Mouse (Mus musculus): ENCODE measurements around the gene Emx1. TPM values are rescaled to one million over a fixed set of nuclear protein-coding genes. Genes with fewer than 3 reads are reported as not detected.

Emx1 gene
- polyA plus RNA-seq, 1 experiment from 2014 or later, result not detected

DNA sequence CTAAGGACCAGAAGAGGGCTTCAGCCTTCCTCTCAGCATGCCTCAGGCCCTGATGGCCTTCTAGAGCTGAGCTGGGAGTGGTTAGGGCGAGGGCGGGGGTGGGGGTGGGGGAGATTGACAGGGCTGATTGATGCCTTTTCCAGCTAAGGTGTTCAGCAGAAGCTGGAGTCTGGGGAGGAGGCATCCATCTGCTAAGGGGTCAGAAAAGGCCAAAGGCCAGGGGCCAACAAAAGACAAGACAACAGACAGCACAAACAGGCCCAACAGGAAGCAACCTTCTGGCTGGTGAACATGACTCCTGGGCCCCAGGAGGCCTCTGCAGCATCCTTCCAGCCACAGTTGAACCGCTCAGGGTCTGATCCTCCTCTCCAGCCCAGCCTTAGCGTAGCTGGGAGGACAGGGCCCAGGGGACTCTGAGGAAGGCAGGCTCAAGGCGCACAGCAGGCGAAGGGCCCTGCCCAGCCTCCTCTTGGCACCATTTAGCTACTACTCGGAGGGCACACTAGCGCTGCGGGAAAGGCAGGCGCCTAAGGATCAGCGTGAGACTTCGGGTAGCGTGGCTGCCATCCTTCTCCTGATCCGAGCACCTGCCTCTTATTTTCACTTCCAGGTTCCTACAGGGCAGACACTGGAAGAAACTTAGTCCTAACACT lies 36.4 kb downstream of the Emx1 start:
- no peaks in the 10 kb centered on the region for H3K36me3 ChIP-seq (ENCODE audit: insufficient read depth, low read length)
- 50% methylated on average over 14 of the region's 14 CpGs for WGBS
- H3K4me1 ChIP-seq (ENCODE audit: insufficient read depth, low read depth, low read length), result no peaks in the 10 kb centered on the region
- DNase-seq (ENCODE audit: low spot score) (no peak), ATAC-seq (no peak)
- H3K4me3 ChIP-seq (ENCODE audit: low read depth, low read length), result no peak overlapping the region
- H3K27me3 ChIP-seq (replicated peaks; ENCODE audit: insufficient read depth, low read length), result no peaks in the 10 kb centered on the region
- H3K9me3 ChIP-seq (ENCODE audit: low read length), result no peaks in the 10 kb centered on the region
- no peak for TF ChIP-seq CTCF (IDR thresholded peaks at IDR 0.05)
- TF ChIP-seq EP300 (IDR thresholded peaks at IDR 0.05), result no peak
- no peak overlapping the region for H3K27ac ChIP-seq (ENCODE audit: low read length)
- no peak overlapping the region for H3K4me2 ChIP-seq (replicated peaks; ENCODE audit: low read depth, low read length)
- H3K9ac ChIP-seq (replicated peaks; ENCODE audit: low read depth), result no peak overlapping the region

DNA sequence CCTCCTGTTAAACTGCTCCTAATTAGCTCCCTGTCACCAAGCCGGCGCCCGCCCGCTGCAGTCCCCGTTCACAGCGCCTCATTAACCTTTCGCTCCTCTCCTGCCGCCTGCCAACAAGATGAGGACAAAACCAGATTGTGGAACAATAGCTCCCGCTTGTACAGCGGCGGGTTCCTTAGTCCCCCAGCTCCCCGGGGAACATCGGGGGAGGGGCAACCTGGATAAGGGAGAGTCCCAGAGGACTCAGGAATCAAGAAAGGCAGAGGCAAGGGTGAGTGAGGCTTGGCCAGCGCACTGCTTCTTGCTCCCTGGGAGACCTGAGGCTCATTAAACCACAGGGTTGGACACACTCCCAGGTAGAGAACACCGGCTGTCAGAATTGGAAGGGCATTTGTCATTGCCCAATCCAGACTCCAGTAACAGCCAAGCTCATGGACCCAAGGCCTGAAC lies 37.2 kb downstream of the Emx1 start:
- TF ChIP-seq EP300 (IDR thresholded peaks at IDR 0.05) (no peak), CTCF (IDR thresholded peaks at IDR 0.05) (no peak)
- Histone ChIP-seq H3K36me3 (ENCODE audit: insufficient read depth, low read length) (no peaks in the 10 kb centered on the region), H3K4me1 (ENCODE audit: insufficient read depth, low read depth, low read length) (no peaks in the 10 kb centered on the region), H3K4me2 (replicated peaks; ENCODE audit: low read depth, low read length) (no peak overlapping the region), H3K9ac (replicated peaks; ENCODE audit: low read depth) (no peak overlapping the region), H3K27me3 (replicated peaks; ENCODE audit: insufficient read depth, low read length) (no peaks in the 10 kb centered on the region), H3K27ac (ENCODE audit: low read length) (no peak overlapping the region), H3K9me3 (ENCODE audit: low read length) (no peaks in the 10 kb centered on the region), H3K4me3 (ENCODE audit: low read depth, low read length) (no peak overlapping the region)
- 50% methylated on average over 15 of the region's 15 CpGs for WGBS
- ATAC-seq (no peak), DNase-seq (ENCODE audit: low spot score) (no peak)

DNA sequence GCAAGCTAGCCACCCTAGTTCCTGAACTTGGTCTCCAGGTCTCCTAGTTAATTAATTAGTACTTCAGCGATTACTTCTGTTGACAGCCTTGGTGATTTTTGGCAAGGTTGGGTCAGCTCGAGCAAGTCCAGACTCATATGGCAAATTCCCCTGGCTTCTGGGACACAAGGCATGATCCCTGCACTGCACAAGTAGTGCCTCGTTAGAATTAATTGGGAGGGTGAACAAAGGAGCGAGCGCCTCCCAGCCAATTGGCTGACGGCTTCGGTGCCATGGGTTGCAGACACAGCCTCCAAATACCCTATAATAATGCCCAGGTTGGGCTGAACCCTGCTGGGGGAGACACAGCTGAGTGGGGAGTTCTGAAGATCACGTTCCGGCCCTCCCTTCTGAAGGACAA lies 39.3 kb downstream of the Emx1 start:
- DNase-seq (ENCODE audit: low spot score) (no peak), ATAC-seq (no peak)
- no peak for TF ChIP-seq CTCF (IDR thresholded peaks at IDR 0.05)
- H3K27ac ChIP-seq (ENCODE audit: low read length), result no peak overlapping the region
- H3K27me3 ChIP-seq (replicated peaks; ENCODE audit: insufficient read depth, low read length), result no peaks in the 10 kb centered on the region
- no peaks in the 10 kb centered on the region for H3K4me1 ChIP-seq (ENCODE audit: insufficient read depth, low read depth, low read length)
- H3K4me2 ChIP-seq (replicated peaks; ENCODE audit: low read depth, low read length), result no peak overlapping the region
- no peaks in the 10 kb centered on the region for H3K36me3 ChIP-seq (ENCODE audit: insufficient read depth, low read length)
- no peak overlapping the region for H3K9ac ChIP-seq (replicated peaks; ENCODE audit: low read depth)
- H3K9me3 ChIP-seq (ENCODE audit: low read length), result no peaks in the 10 kb centered on the region
- H3K4me3 ChIP-seq (ENCODE audit: low read depth, low read length), result no peak overlapping the region
- WGBS, result 87% methylated on average over 9 of the region's 9 CpGs

DNA sequence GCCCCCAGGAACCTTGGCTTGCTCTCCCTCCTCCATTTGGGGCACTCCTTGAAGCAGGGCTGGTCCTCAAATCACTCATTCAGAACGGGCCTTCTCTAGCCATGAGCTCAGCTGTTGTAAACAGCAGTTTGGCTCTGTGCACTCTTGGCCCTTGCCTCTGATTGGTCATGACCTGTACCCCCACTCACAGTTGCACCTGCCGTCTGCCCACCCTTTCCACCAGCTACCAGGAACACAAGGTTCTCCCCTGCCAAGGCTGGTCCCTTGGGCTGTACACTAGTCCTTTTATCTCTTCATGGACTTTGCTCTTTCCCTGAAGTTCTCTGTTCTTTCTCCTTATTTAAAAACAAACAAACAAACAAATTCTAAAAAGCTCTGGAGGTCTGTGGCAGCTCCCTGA lies 40.3 kb downstream of the Emx1 start:
- H3K4me3 ChIP-seq (ENCODE audit: low read depth, low read length), result no peak overlapping the region
- no peak overlapping the region for H3K9ac ChIP-seq (replicated peaks; ENCODE audit: low read depth)
- TF ChIP-seq CTCF (IDR thresholded peaks at IDR 0.05) (no peak), EP300 (IDR thresholded peaks at IDR 0.05) (no peak)
- H3K4me1 ChIP-seq (ENCODE audit: insufficient read depth, low read depth, low read length), result no peaks in the 10 kb centered on the region
- no peak overlapping the region for H3K27ac ChIP-seq (ENCODE audit: low read length)
- H3K27me3 ChIP-seq (replicated peaks; ENCODE audit: insufficient read depth, low read length), result no peaks in the 10 kb centered on the region
- ATAC-seq (no peak), DNase-seq (ENCODE audit: low spot score) (no peak)
- WGBS, result 59% methylated on average over 2 of the region's 2 CpGs
- H3K36me3 ChIP-seq (ENCODE audit: insufficient read depth, low read length), result no peaks in the 10 kb centered on the region
- no peaks in the 10 kb centered on the region for H3K9me3 ChIP-seq (ENCODE audit: low read length)
- no peak overlapping the region for H3K4me2 ChIP-seq (replicated peaks; ENCODE audit: low read depth, low read length)

DNA sequence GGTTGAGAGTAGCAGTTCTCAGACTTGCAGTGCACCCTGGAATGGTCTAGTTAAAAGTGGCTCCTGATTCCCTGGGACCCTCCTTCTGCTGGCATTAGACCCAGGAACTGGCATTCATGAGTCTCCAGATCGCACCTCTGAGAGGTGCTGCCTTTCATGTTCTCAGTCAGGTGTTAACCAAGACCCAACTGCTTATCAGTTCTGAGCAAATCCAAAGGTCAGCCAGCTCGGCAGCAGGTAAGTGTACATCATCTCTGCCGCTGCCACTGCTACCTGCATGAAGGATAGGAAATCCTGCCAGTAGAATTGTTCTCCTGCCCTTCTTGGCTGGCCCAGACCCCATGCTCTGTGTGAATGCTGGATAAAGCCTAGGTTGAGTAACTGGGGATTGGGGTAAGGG lies 43.5 kb downstream of the Emx1 start:
- H3K36me3 ChIP-seq (ENCODE audit: insufficient read depth, low read length), result no peaks in the 10 kb centered on the region
- no peak overlapping the region for H3K27ac ChIP-seq (ENCODE audit: low read length)
- no peaks in the 10 kb centered on the region for H3K4me1 ChIP-seq (ENCODE audit: insufficient read depth, low read depth, low read length)
- ATAC-seq (no peak), DNase-seq (ENCODE audit: low spot score) (no peak)
- H3K9ac ChIP-seq (replicated peaks; ENCODE audit: low read depth), result no peak overlapping the region
- H3K4me2 ChIP-seq (replicated peaks; ENCODE audit: low read depth, low read length), result no peak overlapping the region
- H3K27me3 ChIP-seq (replicated peaks; ENCODE audit: insufficient read depth, low read length), result no peaks in the 10 kb centered on the region
- no peak overlapping the region for H3K4me3 ChIP-seq (ENCODE audit: low read depth, low read length)
- no peaks in the 10 kb centered on the region for H3K9me3 ChIP-seq (ENCODE audit: low read length)
- WGBS, result 36% methylated on average over 3 of the region's 3 CpGs
- no peak for TF ChIP-seq EP300 (IDR thresholded peaks at IDR 0.05)
- no peak for TF ChIP-seq CTCF (IDR thresholded peaks at IDR 0.05)

DNA sequence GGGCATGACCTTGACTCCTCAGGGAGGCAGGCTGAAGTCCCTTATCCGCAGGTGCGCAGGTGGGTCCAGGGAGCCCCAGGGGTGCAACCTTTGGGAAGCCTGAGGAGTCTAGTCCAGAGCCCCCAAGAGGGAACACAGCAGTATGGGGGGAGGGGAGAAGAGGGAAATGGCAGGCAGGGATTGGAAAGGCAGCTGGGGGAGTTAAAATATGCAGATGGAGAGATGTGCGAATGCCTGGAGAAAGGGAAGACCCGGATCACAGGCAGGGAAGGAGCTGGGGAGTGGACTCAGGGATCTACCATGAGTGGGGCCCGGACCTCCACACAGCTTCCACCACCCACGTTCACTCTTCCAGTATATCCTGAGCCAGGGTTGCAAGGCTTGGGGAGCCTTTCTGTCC lies 44.2 kb downstream of the Emx1 start:
- TF ChIP-seq CTCF (IDR thresholded peaks at IDR 0.05) (no peak), EP300 (IDR thresholded peaks at IDR 0.05) (no peak)
- Histone ChIP-seq H3K27me3 (replicated peaks; ENCODE audit: insufficient read depth, low read length) (no peaks in the 10 kb centered on the region), H3K27ac (ENCODE audit: low read length) (no peak overlapping the region), H3K9ac (replicated peaks; ENCODE audit: low read depth) (no peak overlapping the region), H3K4me2 (replicated peaks; ENCODE audit: low read depth, low read length) (no peak overlapping the region), H3K9me3 (ENCODE audit: low read length) (no peaks in the 10 kb centered on the region), H3K4me3 (ENCODE audit: low read depth, low read length) (no peak overlapping the region), H3K4me1 (ENCODE audit: insufficient read depth, low read depth, low read length) (no peaks in the 10 kb centered on the region), H3K36me3 (ENCODE audit: insufficient read depth, low read length) (no peaks in the 10 kb centered on the region)
- WGBS, result 30% methylated on average over 5 of the region's 6 CpGs
- DNase-seq (ENCODE audit: low spot score), result no peak
- ATAC-seq, result no peak

DNA sequence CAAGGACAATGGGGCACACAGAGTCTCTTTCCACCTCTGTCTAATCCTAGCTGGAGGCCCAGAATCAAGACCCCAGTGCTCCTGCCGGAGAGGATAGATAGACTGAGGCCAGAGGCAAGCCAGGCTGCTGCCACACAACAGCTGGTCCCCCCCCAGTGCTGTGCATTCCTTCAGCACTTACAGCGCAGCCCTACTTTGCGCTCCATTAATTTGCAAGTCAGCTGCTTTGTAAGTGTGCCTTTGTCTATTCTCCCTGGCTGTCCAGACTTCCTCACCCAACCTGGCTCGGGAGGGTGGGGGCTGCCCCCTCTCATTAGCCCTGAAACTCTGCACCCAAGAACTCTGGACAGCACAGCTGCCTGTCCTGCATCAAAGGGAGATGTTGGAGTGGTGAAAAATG lies 44.8 kb downstream of the Emx1 start:
- H3K4me3 ChIP-seq (ENCODE audit: low read depth, low read length), result no peak overlapping the region
- H3K9me3 ChIP-seq (ENCODE audit: low read length), result no peaks in the 10 kb centered on the region
- TF ChIP-seq CTCF (IDR thresholded peaks at IDR 0.05), result no peak
- no peak for TF ChIP-seq EP300 (IDR thresholded peaks at IDR 0.05)
- ATAC-seq (no peak), DNase-seq (ENCODE audit: low spot score) (no peak)
- H3K27ac ChIP-seq (ENCODE audit: low read length), result no peak overlapping the region
- WGBS, result 73% methylated on average over 4 of the region's 4 CpGs
- H3K9ac ChIP-seq (replicated peaks; ENCODE audit: low read depth), result no peak overlapping the region
- no peak overlapping the region for H3K4me2 ChIP-seq (replicated peaks; ENCODE audit: low read depth, low read length)
- H3K4me1 ChIP-seq (ENCODE audit: insufficient read depth, low read depth, low read length), result no peaks in the 10 kb centered on the region
- H3K36me3 ChIP-seq (ENCODE audit: insufficient read depth, low read length), result no peaks in the 10 kb centered on the region
- no peaks in the 10 kb centered on the region for H3K27me3 ChIP-seq (replicated peaks; ENCODE audit: insufficient read depth, low read length)

All from lung, postnatal 0 days (tissue).